Mouse (Mus musculus) lung, embryonic 14.5 days (tissue): Measurements from ENCODE around the gene Tbc1d13. TPM values are rescaled to one million over a fixed set of nuclear protein-coding genes. Genes with fewer than 3 reads are reported as not detected.

Experiments
- ATAC-seq: fragments of 200-750 bp; cut with Nextera tagmentation; 2 replicates; pipeline ENCODE4 v1.8.0; 2017; ENCODE audit warnings: mild to moderate bottlenecking, moderate TSS enrichment, moderate library complexity; ENCODE audit not compliant: insufficient read depth
- DNase-seq: peaks from one replicate; pipeline ENCODE4 v3.0.0-alpha.2; 2015
- H3K27ac ChIP-seq: fragments of 300-500 bp; sonication (generic); 2 replicates; pipeline ENCODE4 v1.5.1; 2014; ENCODE audit warnings: low read depth, mild to moderate bottlenecking, moderate library complexity
- H3K27me3 ChIP-seq: fragments of 300-500 bp; sonication (generic); 2 replicates; pipeline ENCODE4 v1.6.1; 2014; ENCODE audit warnings: low read length, control low read depth; ENCODE audit not compliant: insufficient read depth
- H3K36me3 ChIP-seq: fragments of 300-500 bp; sonication (generic); 2 replicates; pipeline ENCODE4 v1.6.1; 2014; ENCODE audit warnings: control low read depth; ENCODE audit not compliant: insufficient read depth
- H3K4me1 ChIP-seq: fragments of 300-500 bp; sonication (generic); 2 replicates; pipeline ENCODE4 v1.6.1; 2014; ENCODE audit warnings: antibody characterized with exemption, control low read depth; ENCODE audit not compliant: insufficient read depth
- H3K4me2 ChIP-seq: fragments of 300-500 bp; sonication (generic); 2 replicates; pipeline ENCODE4 v1.6.1; 2014; ENCODE audit warnings: mild to moderate bottlenecking
- H3K4me3 ChIP-seq: fragments of 300-500 bp; sonication (generic); 2 replicates; pipeline ENCODE4 v1.5.1; 2014; ENCODE audit warnings: low read depth, low read length
- H3K9ac ChIP-seq: fragments of 300-500 bp; sonication (generic); 2 replicates; pipeline ENCODE4 v1.6.1; 2014
- H3K9me3 ChIP-seq: fragments of 300-500 bp; sonication (generic); 2 replicates; pipeline ENCODE4 v1.6.1; 2016; ENCODE audit warnings: low read depth, low read length, control low read depth
- CTCF ChIP-seq: IDR thresholded peaks from 2 replicates; pipeline ENCODE4 v1.5.1; 2016; ENCODE audit warnings: antibody characterized with exemption, low read depth
- WGBS: fragments of 180-500 bp; shearing (Covaris S2); extraction: QIAGEN DNeasy Blood & Tissue Kit; methylation state at CpG from one replicate; pipeline ENCODE4 v1.1.7; 2014; 5-methylcytosine and 5-hydroxymethylcytosine counted together
- polyA plus RNA-seq: library from polyadenylated mRNA; unstranded; fragments of >200 nt; fragmentation: Nextera tagmentation; extraction: Ambion mirVana; gene quantifications from 2 replicates; pipeline ENCODE4 v1.2.1, GENCODE M21; 2014

Gene Tbc1d13
- polyA plus RNA-seq, 1 experiment from 2014 or later, result 10.9 TPM

- no peak for TF ChIP-seq CTCF
- H3K9ac ChIP-seq, result no peak overlapping the region
- no peak for ATAC-seq
- no peaks in the 10 kb centered on the region for H3K36me3 ChIP-seq
- H3K4me1 ChIP-seq, result peaks cover 5% of the 10 kb centered on the region
- no peak for DNase-seq
- H3K9me3 ChIP-seq, result no peaks in the 10 kb centered on the region
- WGBS, result 23% methylated on average over 1 of the region's 1 CpGs
- no peaks in the 10 kb centered on the region for H3K27me3 ChIP-seq
- H3K27ac ChIP-seq, result no peak overlapping the region
- H3K4me2 ChIP-seq, result no peak overlapping the region
- no peak overlapping the region for H3K4me3 ChIP-seq
These were observed 66.4 kb downstream of the Tbc1d13 start for GRCm38 (mm10) chr2:30199984-30200383.

- TF ChIP-seq CTCF, result no peak
- H3K36me3 ChIP-seq, result no peaks in the 10 kb centered on the region
- H3K4me1 ChIP-seq, result peaks cover 5% of the 10 kb centered on the region
- H3K9ac ChIP-seq, result no peak overlapping the region
- WGBS, result 42% methylated on average over 5 of the region's 5 CpGs
- DNase-seq (no peak), ATAC-seq (no peak)
- no peaks in the 10 kb centered on the region for H3K27me3 ChIP-seq
- no peak overlapping the region for H3K27ac ChIP-seq
- no peak overlapping the region for H3K4me2 ChIP-seq
- H3K4me3 ChIP-seq, result no peak overlapping the region
- no peaks in the 10 kb centered on the region for H3K9me3 ChIP-seq
These were observed 66.9 kb downstream of the Tbc1d13 start for GRCm38 (mm10) chr2:30200388-30200925.

Other genes with a start within 250 kb of the Tbc1d13 start
- gene Odf2, start 244.5 kb upstream of the Tbc1d13 start, polyA plus RNA-seq, result 64.2 and 73.1 TPM in 2 replicates
- 59.0 and 64.0 TPM in 2 replicates for gene Gle1, start 198.3 kb upstream of the Tbc1d13 start, polyA plus RNA-seq
- gene Sptan1, start 168.2 kb upstream of the Tbc1d13 start, polyA plus RNA-seq, result 149 and 154 TPM in 2 replicates
- gene Wdr34, start 84.9 kb upstream of the Tbc1d13 start, polyA plus RNA-seq, result 27.7 and 28.5 TPM in 2 replicates
- gene Set, start 76.4 kb upstream of the Tbc1d13 start, polyA plus RNA-seq, result 564 and 591 TPM in 2 replicates
- gene Pkn3, start 56.1 kb upstream of the Tbc1d13 start, polyA plus RNA-seq, result 9.5 and 11.7 TPM in 2 replicates
- gene Zdhhc12, start 40.1 kb upstream of the Tbc1d13 start, polyA plus RNA-seq, result 28.5 and 31.5 TPM in 2 replicates
- 8.8 and 8.9 TPM in 2 replicates for gene Zer1, start 9.2 kb upstream of the Tbc1d13 start, polyA plus RNA-seq
- gene Endog, start 37.7 kb downstream of the Tbc1d13 start, polyA plus RNA-seq, result 18.4 and 19.7 TPM in 2 replicates
- 67.1 and 72.6 TPM in 2 replicates for gene Spout1, start 44.7 kb downstream of the Tbc1d13 start, polyA plus RNA-seq
- 7.6 and 8.7 TPM in 2 replicates for gene Kyat1, start 72.1 kb downstream of the Tbc1d13 start, polyA plus RNA-seq
- gene Lrrc8a, start 104.0 kb downstream of the Tbc1d13 start, polyA plus RNA-seq, result 43.9 and 44.4 TPM in 2 replicates
- 0.20 and 0.23 TPM in 2 replicates for gene Gm28035, start 106.8 kb downstream of the Tbc1d13 start, polyA plus RNA-seq
- gene Phyhd1, start 132.5 kb downstream of the Tbc1d13 start, polyA plus RNA-seq, result 7.1 and 7.3 TPM in 2 replicates
- not detected in 2 replicates for gene Gm28038, start 147.3 kb downstream of the Tbc1d13 start, polyA plus RNA-seq
- gene Dolk, start 152.6 kb downstream of the Tbc1d13 start, polyA plus RNA-seq, result 30.6 and 31.7 TPM in 2 replicates
- gene Nup188, start 152.7 kb downstream of the Tbc1d13 start, polyA plus RNA-seq, result 49.4 and 56.0 TPM in 2 replicates
- gene Sh3glb2, start 225.6 kb downstream of the Tbc1d13 start, polyA plus RNA-seq, result 57.5 and 59.9 TPM in 2 replicates
- gene Miga2, start 230.5 kb downstream of the Tbc1d13 start, polyA plus RNA-seq, result 19.9 and 24.5 TPM in 2 replicates